In genomic region chr2:129674935-129675634, GRCm38 (mm10) we compare ENCODE assay signal across 7 mouse cellular contexts. TPM values are rescaled to one million over a fixed set of nuclear protein-coding genes. Genes with fewer than 3 reads are reported as not detected.
DNase-seq lines count a peak whose midpoint lies in the region; ATAC-seq lines count a peak whose summit lies in the region.

No protein-coding gene starts in this region.

- ATAC-seq in cerebellum, adult (ENCODE audit: insufficient number of reproducible peaks, low FRiP score, low TSS enrichment), result peak; percentile 91
- peak; percentile 61 for ATAC-seq in forebrain, embryonic 13.5 days
- ATAC-seq in megakaryocyte progenitor cell, adult 5-6 weeks (replicated peaks; ENCODE audit: poor library complexity), result peak; percentile 100

- DNase-seq in NIH3T3 (ENCODE audit: low read depth), result peak; percentile 90
- DNase-seq in hindbrain, embryonic 10.5 days (ENCODE audit: low spot score), result peak; percentile 78
- DNase-seq in layer of hippocampus, postnatal 14 days (ENCODE audit: low spot score in 2 of 2), result peak; percentile 71 to 81
- DNase-seq in right cerebral cortex, postnatal 4 days, result peak; percentile 87

- H3K9ac ChIP-seq in forebrain, embryonic 13.5 days, result no peak overlapping the region

- H3K9me3 ChIP-seq in forebrain, embryonic 13.5 days (replicated peaks), result no peaks in the 10 kb centered on the region
- no peaks in the 10 kb centered on the region for H3K9me3 ChIP-seq in hindbrain, embryonic 10.5 days

- no peak overlapping the region for H3K4me3 ChIP-seq in forebrain, embryonic 13.5 days
- H3K4me3 ChIP-seq in hindbrain, embryonic 10.5 days, result no peak overlapping the region

- peaks cover 5% of the 10 kb centered on the region; the same call in 1 of the 2 replicates for H3K27me3 ChIP-seq in forebrain, embryonic 13.5 days
- H3K27me3 ChIP-seq in hindbrain, embryonic 10.5 days (ENCODE audit: insufficient read depth, poor library complexity, severe bottlenecking), result no peaks in the 10 kb centered on the region

- no peak overlapping the region for H3K27ac ChIP-seq in forebrain, embryonic 13.5 days
- H3K27ac ChIP-seq in hindbrain, embryonic 10.5 days, result no peak overlapping the region

- H3K4me1 ChIP-seq in forebrain, embryonic 13.5 days, result peaks cover 11% of the 10 kb centered on the region
- H3K4me1 ChIP-seq in hindbrain, embryonic 10.5 days (replicated peaks), result peaks cover 10% of the 10 kb centered on the region; the same call in 1 of the 2 replicates

- H3K4me2 ChIP-seq in forebrain, embryonic 13.5 days, result no peak overlapping the region

- 35% methylated on average over 13 of the region's 13 CpGs for WGBS in forebrain, embryonic 13.5 days
- WGBS in hindbrain, embryonic 10.5 days, result 37% methylated on average over 13 of the region's 13 CpGs

- no peaks in the 10 kb centered on the region for H3K36me3 ChIP-seq in forebrain, embryonic 13.5 days (ENCODE audit: poor library complexity, severe bottlenecking)
- no peaks in the 10 kb centered on the region for H3K36me3 ChIP-seq in hindbrain, embryonic 10.5 days

RNA-seq across cellular contexts. Expression of gene Pdyn, which starts 24.6 kb away (rescaled TPM):
- 2.4 and 2.8 TPM in 2 replicates for polyA plus RNA-seq in forebrain, embryonic 13.5 days (2015; fragmentation: Nextera tagmentation; extraction: Ambion mirVana)
- 0.12 and 0.58 TPM in 2 replicates for polyA plus RNA-seq in hindbrain, embryonic 10.5 days (2016; fragmentation: Nextera tagmentation; extraction: Ambion mirVana)
- 1 to 10 TPM; 7.1 to 7.5 TPM for total RNA-seq in layer of hippocampus, postnatal 14 days (2021)
- not detected in 2 replicates for total RNA-seq in megakaryocyte progenitor cell, adult 5-6 weeks (2015)
- not detected in 2 replicates for total RNA-seq in megakaryocyte progenitor cell, adult 5-6 weeks (2017)

Comparison
In these comparisons a context has a peak if more than half of its experiments do, and no peak if none do; other contexts are left out.
1. RNA of gene Pdyn, which starts 24.6 kb away (total RNA-seq): 7.1 to 7.5 TPM in layer of hippocampus, postnatal 14 days; not detected in megakaryocyte progenitor cell, adult 5-6 weeks; every median in the first group is over 4 times any median in the second.
2. Peak in every context shown above with its lines, with median percentiles within 50 percentile points of each other: DNase-seq and ATAC-seq.